Mouse (Mus musculus) small intestine, adult 2 months (tissue): ENCODE measurements around the gene Thumpd1.

ENCODE experiments used
- CTCF ChIP-seq: fragments of 200-500 bp; IDR thresholded peaks from 2 replicates; pipeline ENCODE4 v1.5.1; 2012; ENCODE audit warnings: low read depth, mild to moderate bottlenecking, control low read depth, inconsistent platforms, low read length, moderate library complexity, mixed read lengths; ENCODE audit not compliant: insufficient replicate concordance, insufficient read length; ENCODE audit errors: extremely low read depth
- POLR2A ChIP-seq: fragments of 200-500 bp; IDR thresholded peaks from 2 replicates; pipeline ENCODE4 v1.6.1; 2012; ENCODE audit warnings: low read depth, mild to moderate bottlenecking, control low read depth, inconsistent platforms, low read length, moderate library complexity

GRCm38 (mm10) chr7:119766996-119767395 lies 46.4 kb upstream of the Thumpd1 start:
- TF ChIP-seq POLR2A (no peak), CTCF (no peak)
